Mouse (Mus musculus) forebrain, embryonic 14.5 days (tissue): ENCODE measurements at regions not wholly inside any gene's neighbourhood (a gene's known extent, or its start where the extent isn't known, plus 50 kb on each side); places are given as distances from the start of the nearest gene placed in this dataset.

Source experiments
- ATAC-seq: fragments of 200-750 bp; cut with Nextera tagmentation; 2 replicates; pipeline ENCODE4 v1.8.0; 2017; ENCODE audit warnings: mild to moderate bottlenecking, moderate library complexity
- DNase-seq: peaks from one replicate; pipeline ENCODE4 v3.0.0-alpha.2; 2015; ENCODE audit warnings: low spot score
- H3K27ac ChIP-seq: fragments of 300-500 bp; sonication (generic); 2 replicates; pipeline ENCODE4 v1.5.1; 2014; ENCODE audit warnings: low read depth, mild to moderate bottlenecking, control low read depth, low read length, moderate library complexity
- H3K27me3 ChIP-seq: fragments of 300-500 bp; sonication (generic); replicated peaks from 2 replicates; pipeline ENCODE4 v1.6.1; 2014; ENCODE audit warnings: low read length, control low read depth, mixed read lengths; ENCODE audit not compliant: control insufficient read depth, insufficient read depth
- H3K36me3 ChIP-seq: fragments of 300-500 bp; sonication (generic); 2 replicates; pipeline ENCODE4 v1.6.1; 2014; ENCODE audit warnings: low read length, control low read depth; ENCODE audit not compliant: control insufficient read depth, insufficient read depth
- H3K4me1 ChIP-seq: fragments of 300-500 bp; sonication (generic); 2 replicates; pipeline ENCODE4 v1.6.1; 2014; ENCODE audit warnings: antibody characterized with exemption, low read length, control low read depth; ENCODE audit not compliant: control insufficient read depth, insufficient read depth
- H3K4me2 ChIP-seq: fragments of 300-500 bp; sonication (generic); 2 replicates; pipeline ENCODE4 v1.6.1; 2014; ENCODE audit warnings: mild to moderate bottlenecking, control low read depth, low read length
- H3K4me3 ChIP-seq: fragments of 300-500 bp; sonication (generic); 2 replicates; pipeline ENCODE4 v1.5.1; 2014; ENCODE audit warnings: low read depth, low read length, control low read depth
- H3K9ac ChIP-seq: fragments of 300-500 bp; sonication (generic); 2 replicates; pipeline ENCODE4 v1.6.1; 2014; ENCODE audit warnings: mild to moderate bottlenecking, low read length, control low read depth, moderate library complexity
- H3K9me3 ChIP-seq: fragments of 300-500 bp; sonication (generic); replicated peaks from 2 replicates; pipeline ENCODE4 v1.6.1; 2016; ENCODE audit warnings: low read length, control low read depth, mixed read lengths; ENCODE audit not compliant: control insufficient read depth
- WGBS: fragments of 180-500 bp; shearing (Covaris S2); extraction: QIAGEN DNeasy Blood & Tissue Kit; methylation state at CpG from one replicate; pipeline ENCODE4 v1.1.7; 2014; 5-methylcytosine and 5-hydroxymethylcytosine counted together

- no peak overlapping the region for H3K4me2 ChIP-seq
- WGBS, result 88% methylated on average over 2 of the region's 2 CpGs
- no peaks in the 10 kb centered on the region for H3K27me3 ChIP-seq
- no peak overlapping the region for H3K9ac ChIP-seq
- H3K27ac ChIP-seq, result no peak overlapping the region
- DNase-seq (no peak), ATAC-seq (no peak)
- H3K4me1 ChIP-seq, result no peaks in the 10 kb centered on the region
- H3K9me3 ChIP-seq, result no peaks in the 10 kb centered on the region
- no peaks in the 10 kb centered on the region for H3K36me3 ChIP-seq
- no peak overlapping the region for H3K4me3 ChIP-seq
Observed at GRCm38 (mm10) chr4:93225105-93225504, 110.2 kb downstream of the Tusc1 start.

DNA sequence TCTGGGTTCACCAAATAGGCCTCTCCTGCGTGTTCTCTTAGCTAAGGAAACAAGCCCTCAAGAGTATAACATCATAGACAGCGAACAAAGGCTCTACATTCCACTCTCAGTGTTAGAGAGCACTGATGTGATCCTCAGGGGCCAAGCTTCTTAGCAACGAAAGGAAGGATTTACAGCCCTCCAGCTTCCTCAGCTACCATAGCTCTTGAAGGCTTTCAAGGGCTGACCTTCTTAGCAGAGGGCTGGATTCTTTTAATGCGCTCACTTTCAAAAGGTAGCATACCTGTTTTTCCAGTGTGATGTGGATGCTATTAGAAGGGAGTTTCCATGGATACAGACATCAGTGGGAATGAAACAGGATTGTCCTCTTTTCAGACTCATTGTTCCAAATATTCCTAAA is 114.6 kb downstream of the Tusc1 start:
- ATAC-seq (peak; percentile 69), DNase-seq (peak; percentile 32)
- Histone ChIP-seq H3K4me2 (no peak overlapping the region), H3K9me3 (no peaks in the 10 kb centered on the region), H3K27ac (no peak overlapping the region), H3K9ac (no peak overlapping the region), H3K4me3 (no peak overlapping the region), H3K36me3 (no peaks in the 10 kb centered on the region), H3K4me1 (no peaks in the 10 kb centered on the region), H3K27me3 (no peaks in the 10 kb centered on the region)
- 47% methylated on average over 4 of the region's 4 CpGs for WGBS

- Histone ChIP-seq H3K36me3 (no peaks in the 10 kb centered on the region), H3K27ac (no peak overlapping the region), H3K4me2 (no peak overlapping the region), H3K9me3 (no peaks in the 10 kb centered on the region), H3K9ac (no peak overlapping the region), H3K4me3 (no peak overlapping the region), H3K4me1 (no peaks in the 10 kb centered on the region), H3K27me3 (no peaks in the 10 kb centered on the region)
- DNase-seq (no peak), ATAC-seq (no peak)
- WGBS, result 91% methylated on average over 2 of the region's 2 CpGs
Observed at GRCm38 (mm10) chr4:93208399-93208798, 126.9 kb downstream of the Tusc1 start.

- Histone ChIP-seq H3K4me1 (no peaks in the 10 kb centered on the region), H3K27ac (no peak overlapping the region), H3K36me3 (no peaks in the 10 kb centered on the region), H3K9me3 (no peaks in the 10 kb centered on the region), H3K4me3 (no peak overlapping the region), H3K27me3 (no peaks in the 10 kb centered on the region), H3K4me2 (no peak overlapping the region), H3K9ac (no peak overlapping the region)
- ATAC-seq (no peak), DNase-seq (no peak)
- WGBS, result 74% methylated on average over 2 of the region's 2 CpGs
Observed at GRCm38 (mm10) chr4:93199811-93200210, 135.5 kb downstream of the Tusc1 start.

DNA sequence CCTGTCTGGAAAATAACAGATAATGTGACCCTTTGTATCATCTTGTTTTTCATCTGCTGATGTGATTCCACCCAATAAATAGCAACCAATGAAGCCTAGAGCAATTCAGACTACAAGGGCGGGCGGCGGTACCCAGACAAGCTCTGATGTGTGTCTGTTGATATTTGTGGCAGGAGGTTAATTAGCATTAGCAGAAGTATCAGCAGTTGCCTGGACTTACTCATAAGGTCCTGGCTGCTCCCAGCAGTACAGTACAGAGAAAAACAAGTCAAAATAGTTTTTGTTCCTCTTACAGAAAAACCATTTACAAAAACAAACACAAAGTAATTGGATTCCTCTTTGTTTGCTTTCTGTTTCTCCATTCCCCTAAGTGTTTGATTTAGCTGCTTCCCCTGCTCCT is 151.0 kb downstream of the Tusc1 start:
- Histone ChIP-seq H3K4me1 (no peaks in the 10 kb centered on the region), H3K4me2 (no peak overlapping the region)
- 52% methylated on average over 3 of the region's 3 CpGs for WGBS

More for the DNA sequence above, 151.0 kb downstream of the Tusc1 start:
- Histone ChIP-seq H3K36me3 (no peaks in the 10 kb centered on the region), H3K4me3 (no peak overlapping the region), H3K9me3 (no peaks in the 10 kb centered on the region), H3K27me3 (no peaks in the 10 kb centered on the region), H3K27ac (no peak overlapping the region), H3K9ac (no peak overlapping the region)
- DNase-seq (peak; percentile 12), ATAC-seq (peak; percentile 37; the same call in 1 of the 2 replicates)
